Mouse (Mus musculus): ENCODE data around the gene Sh2d1b1. TPM values are rescaled to one million over a fixed set of nuclear protein-coding genes. Genes with fewer than 3 reads are reported as not detected.

Sh2d1b1 gene
- 0.07 and 0.10 TPM in 2 replicates for polyA plus RNA-seq (2015; fragmentation: Nextera tagmentation; extraction: Ambion mirVana)

GRCm38 (mm10) chr1:170277016-170277415 is at the start of gene Sh2d1b1:
Gene Sh2d1b1, plus strand, starts transcription at chr1:170277320.

GRCm38 (mm10) chr1:170232688-170233087 is 44.4 kb upstream of the Sh2d1b1 start, which contains the start of gene Sh2d1b2:
Gene Sh2d1b2, plus strand, starts transcription at chr1:170232749.

GRCm38 (mm10) chr1:170306232-170306631 is 29.1 kb downstream of the Sh2d1b1 start, which contains the start of gene Gm7694:
Gene Gm7694, minus strand, starts transcription at chr1:170306332.

DNA sequence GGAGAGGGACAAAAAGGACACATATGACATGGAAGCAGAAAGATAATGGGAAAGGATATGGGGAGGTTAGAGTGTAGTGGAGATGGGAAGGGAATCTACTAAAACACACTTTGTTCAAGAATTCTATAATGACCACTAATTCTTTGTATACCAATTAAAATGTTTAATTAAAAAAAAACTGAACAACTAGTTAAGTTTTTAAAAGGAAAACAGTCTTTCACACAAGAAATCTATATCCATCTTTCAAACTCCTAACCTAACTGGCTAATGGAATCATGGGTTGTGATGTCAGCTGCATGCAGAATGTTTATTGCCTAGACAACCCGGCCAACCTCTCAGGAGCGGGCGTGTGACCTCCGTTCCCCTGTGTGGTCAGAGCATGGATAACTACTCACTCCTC is 31.4 kb downstream of the Sh2d1b1 start, which contains the start of gene Spata46:
Gene Spata46 (plus strand): TSS at position 301 of the 400 bp plus-strand sequence.

Other genes starting within 250 kb of the Sh2d1b1 start
- gene Ddr2, start 166.6 kb upstream of the Sh2d1b1 start, polyA plus RNA-seq (2015; fragmentation: Nextera tagmentation; extraction: Ambion mirVana), result 69.2 and 86.5 TPM in 2 replicates
- 47.6 and 52.3 TPM in 2 replicates for gene Uap1, start 102.4 kb upstream of the Sh2d1b1 start, polyA plus RNA-seq (2015; fragmentation: Nextera tagmentation; extraction: Ambion mirVana)
- 3.6 and 4.3 TPM in 2 replicates for gene Uhmk1, start 61.9 kb upstream of the Sh2d1b1 start, polyA plus RNA-seq (2015; fragmentation: Nextera tagmentation; extraction: Ambion mirVana)
- not detected in 2 replicates for gene Sh2d1b2, start 44.6 kb upstream of the Sh2d1b1 start, polyA plus RNA-seq (2015; fragmentation: Nextera tagmentation; extraction: Ambion mirVana)
- gene Gm7694, start 29.0 kb downstream of the Sh2d1b1 start, polyA plus RNA-seq (2015; fragmentation: Nextera tagmentation; extraction: Ambion mirVana), result 1.8 and 2.8 TPM in 2 replicates
- 1.1 TPM in 2 replicates for gene Spata46, start 31.5 kb downstream of the Sh2d1b1 start, polyA plus RNA-seq (2015; fragmentation: Nextera tagmentation; extraction: Ambion mirVana)